Mouse (Mus musculus): Measurements from ENCODE around the gene Evl. TPM values are rescaled to one million over a fixed set of nuclear protein-coding genes. Genes with fewer than 3 reads are reported as not detected.

Gene Evl
- polyA plus RNA-seq, 1 experiment from 2014 or later = 50.7 TPM

GRCm38 (mm10) chr12:108718485-108718884, 164.0 kb downstream of the Evl start:
- no peaks in the 10 kb centered on the region for H3K27me3 ChIP-seq (ENCODE audit: low read depth, poor library complexity, severe bottlenecking)
- H3K4me3 ChIP-seq = no peak overlapping the region
- no peaks in the 10 kb centered on the region for H3K36me3 ChIP-seq
- WGBS = 88% methylated on average over 3 of the region's 3 CpGs
- H3K9me3 ChIP-seq (replicated peaks) = no peaks in the 10 kb centered on the region
- H3K27ac ChIP-seq = no peak overlapping the region
- no peak for DNase-seq (ENCODE audit: low spot score)
- H3K4me1 ChIP-seq = no peaks in the 10 kb centered on the region

GRCm38 (mm10) chr12:108722464-108722863, 167.9 kb downstream of the Evl start:
- Histone ChIP-seq H3K27me3 (ENCODE audit: low read depth, poor library complexity, severe bottlenecking) (no peaks in the 10 kb centered on the region), H3K36me3 (no peaks in the 10 kb centered on the region), H3K4me1 (no peaks in the 10 kb centered on the region), H3K4me3 (no peak overlapping the region), H3K9me3 (replicated peaks) (no peaks in the 10 kb centered on the region), H3K27ac (no peak overlapping the region)
- DNase-seq (ENCODE audit: low spot score) = no peak
- WGBS = 95% methylated on average over 4 of the region's 4 CpGs

- DNase-seq (ENCODE audit: low spot score) = no peak
- no peaks in the 10 kb centered on the region for H3K9me3 ChIP-seq (replicated peaks)
- H3K4me1 ChIP-seq = no peaks in the 10 kb centered on the region
- H3K36me3 ChIP-seq = no peaks in the 10 kb centered on the region
- no peak overlapping the region for H3K4me3 ChIP-seq
- H3K27me3 ChIP-seq (ENCODE audit: low read depth, poor library complexity, severe bottlenecking) = no peaks in the 10 kb centered on the region
- WGBS = 80% methylated on average over 3 of the region's 3 CpGs
- no peak overlapping the region for H3K27ac ChIP-seq
Observed at GRCm38 (mm10) chr12:108723841-108724240, 169.3 kb downstream of the Evl start.

DNA sequence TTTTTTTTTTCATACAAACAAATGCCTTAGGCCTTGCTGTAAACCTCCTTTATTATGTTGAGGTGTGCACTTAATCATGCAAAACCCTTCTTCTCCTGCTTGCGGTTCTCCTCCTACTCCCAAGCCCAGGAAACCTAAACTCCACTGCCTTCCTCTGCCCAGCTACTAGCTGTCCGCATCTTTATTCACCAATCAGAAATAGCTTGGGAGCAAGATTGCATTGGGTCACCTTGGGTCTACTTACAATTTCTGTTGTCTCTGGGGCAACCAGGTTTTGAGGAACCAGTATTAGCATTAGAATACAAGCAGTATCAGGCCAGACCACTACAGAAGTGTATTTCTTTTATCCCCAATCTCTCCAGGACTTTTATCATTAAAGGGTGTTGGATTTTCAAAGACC, 179.9 kb downstream of the Evl start:
- 90% methylated on average over 2 of the region's 2 CpGs for WGBS
- H3K4me1 ChIP-seq = no peaks in the 10 kb centered on the region
- no peak overlapping the region for H3K4me3 ChIP-seq
- no peaks in the 10 kb centered on the region for H3K9me3 ChIP-seq (replicated peaks)
- H3K36me3 ChIP-seq = no peaks in the 10 kb centered on the region
- H3K27me3 ChIP-seq (ENCODE audit: low read depth, poor library complexity, severe bottlenecking) = no peaks in the 10 kb centered on the region
- no peak overlapping the region for H3K27ac ChIP-seq
- no peak for DNase-seq (ENCODE audit: low spot score)

GRCm38 (mm10) chr12:108737838-108738237, 183.3 kb downstream of the Evl start:
- H3K4me3 ChIP-seq = no peak overlapping the region
- no peaks in the 10 kb centered on the region for H3K36me3 ChIP-seq
- H3K27ac ChIP-seq = no peak overlapping the region
- WGBS = 97% methylated on average over 7 of the region's 7 CpGs
- no peak for DNase-seq (ENCODE audit: low spot score)
- H3K27me3 ChIP-seq (ENCODE audit: low read depth, poor library complexity, severe bottlenecking) = no peaks in the 10 kb centered on the region
- H3K9me3 ChIP-seq (replicated peaks) = no peaks in the 10 kb centered on the region
- H3K4me1 ChIP-seq = no peaks in the 10 kb centered on the region

MicroRNAs encoded within 50 kb of the gene (microRNA counts, 519-probe panel; counts per million panel counts)
- microRNA mmu-miR-342-3p = 5,163 counts per million, percentile 88 among the panel's probes with 10 or more counts
- microRNA mmu-miR-342-5p = 684 counts per million, percentile 72 among the panel's probes with 10 or more counts

Small RNA genes within 50 kb of the gene (microRNA-seq; reads per million reads assigned to microRNA genes)
- gene Gm23872 (not detected), gene Mir342 (8,020 reads per million, percentile 94 among the genes with 10 or more reads in this experiment)

Other genes with a start within 250 kb of the Evl start
- 0.06 and 0.21 TPM in 2 replicates for gene Hhipl1, start 248.4 kb upstream of the Evl start, polyA plus RNA-seq (2016; fragmentation: Nextera tagmentation; extraction: Ambion mirVana)
- 1.9 and 2.0 TPM in 2 replicates for gene Cyp46a1, start 220.3 kb upstream of the Evl start, polyA plus RNA-seq (2016; fragmentation: Nextera tagmentation; extraction: Ambion mirVana)
- 47.1 and 64.7 TPM in 2 replicates for gene Eml1, start 183.8 kb upstream of the Evl start, polyA plus RNA-seq (2016; fragmentation: Nextera tagmentation; extraction: Ambion mirVana)
- 1.3 and 1.8 TPM in 2 replicates for gene Degs2, start 147.6 kb downstream of the Evl start, polyA plus RNA-seq (2016; fragmentation: Nextera tagmentation; extraction: Ambion mirVana)
- 16.9 and 19.0 TPM in 2 replicates for gene Yy1, start 238.3 kb downstream of the Evl start, polyA plus RNA-seq (2016; fragmentation: Nextera tagmentation; extraction: Ambion mirVana)